Mouse (Mus musculus) bone marrow macrophage, adult 2 months (primary cell): ENCODE results near the gene Rims3.

Source experiments
- CTCF ChIP-seq: IDR thresholded peaks from 2 replicates; pipeline ENCODE4 v1.5.1; 2012; ENCODE audit warnings: low read depth, mild to moderate bottlenecking, low read length, moderate library complexity
- POLR2A ChIP-seq: IDR thresholded peaks from 2 replicates; pipeline ENCODE4 v1.6.1; 2012; ENCODE audit warnings: mild to moderate bottlenecking, low read depth, low read length, borderline replicate concordance

DNA sequence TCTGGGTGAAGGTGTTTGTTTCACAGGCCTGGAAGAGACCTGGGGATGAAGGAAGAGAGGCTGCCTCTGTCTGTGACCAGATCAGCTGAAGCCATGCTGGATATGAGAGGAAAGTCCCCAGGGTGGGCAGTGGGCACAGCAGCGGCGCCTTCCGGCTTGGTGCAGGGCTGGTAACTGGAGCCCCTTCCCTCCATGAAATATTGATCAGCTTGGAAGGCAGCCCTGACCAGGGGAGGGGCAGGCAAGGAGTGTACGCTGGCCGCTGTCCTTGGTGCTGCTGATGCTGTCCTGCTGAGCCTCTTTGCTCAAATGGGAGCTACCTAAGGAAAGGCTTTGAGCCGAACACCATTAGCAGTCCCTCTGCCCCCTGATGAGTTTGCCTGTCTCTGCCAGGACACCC is 11.6 kb downstream of the Rims3 start:
- TF ChIP-seq POLR2A (no peak), CTCF (no peak)
